Mouse (Mus musculus): Measurements from ENCODE around the gene Nat10. TPM values are rescaled to one million over a fixed set of nuclear protein-coding genes. Genes with fewer than 3 reads are reported as not detected.

The Nat10 gene
- polyA plus RNA-seq (2014; fragmentation: Illumina TruSeq; extraction: RNeasy Lipid Tissue Mini Kit (QIAGEN cat#74804); ENCODE audit: low read depth, low replicate concordance): 17.2 TPM

DNA sequence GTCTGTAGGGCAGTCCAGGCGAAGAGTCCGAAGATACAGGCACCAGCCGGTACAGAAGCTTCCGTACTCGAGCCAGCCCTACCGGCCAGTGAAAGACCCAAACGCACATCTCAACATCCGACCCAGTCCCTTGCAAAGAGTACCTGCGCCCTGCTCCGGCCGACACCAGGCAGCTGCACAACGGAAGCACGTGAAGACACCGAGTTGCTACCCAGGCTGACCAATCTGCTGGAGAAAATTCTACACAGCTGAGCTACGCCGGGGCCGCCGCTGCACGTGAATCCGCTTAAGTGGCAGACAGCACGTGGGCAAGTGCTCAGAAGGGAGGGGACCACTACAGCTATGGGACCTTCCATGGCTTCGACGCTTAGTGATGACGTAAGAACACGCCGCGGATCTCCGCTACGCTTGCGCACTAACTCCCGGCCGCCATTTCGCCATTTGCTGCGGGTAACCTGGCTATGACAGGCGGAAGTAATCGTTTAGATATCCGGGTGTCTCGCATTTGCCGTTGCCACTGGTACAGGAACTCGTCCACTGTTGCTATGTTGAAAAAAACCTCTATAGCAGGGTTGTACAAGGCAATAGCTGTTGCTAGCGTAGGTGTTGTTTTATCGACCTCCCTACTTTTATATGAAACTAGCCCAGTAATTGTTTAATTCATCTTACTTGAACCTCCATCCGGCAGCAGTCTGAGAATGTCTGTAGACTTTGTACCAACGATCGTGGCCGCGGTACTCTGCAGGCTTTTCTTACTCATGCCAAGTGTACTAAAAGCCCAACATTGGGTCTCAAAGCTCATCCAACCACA is at the start of gene Nat10:
Gene Nat10, minus strand, starts transcription at position 365 of the 811 bp plus-strand sequence.

DNA sequence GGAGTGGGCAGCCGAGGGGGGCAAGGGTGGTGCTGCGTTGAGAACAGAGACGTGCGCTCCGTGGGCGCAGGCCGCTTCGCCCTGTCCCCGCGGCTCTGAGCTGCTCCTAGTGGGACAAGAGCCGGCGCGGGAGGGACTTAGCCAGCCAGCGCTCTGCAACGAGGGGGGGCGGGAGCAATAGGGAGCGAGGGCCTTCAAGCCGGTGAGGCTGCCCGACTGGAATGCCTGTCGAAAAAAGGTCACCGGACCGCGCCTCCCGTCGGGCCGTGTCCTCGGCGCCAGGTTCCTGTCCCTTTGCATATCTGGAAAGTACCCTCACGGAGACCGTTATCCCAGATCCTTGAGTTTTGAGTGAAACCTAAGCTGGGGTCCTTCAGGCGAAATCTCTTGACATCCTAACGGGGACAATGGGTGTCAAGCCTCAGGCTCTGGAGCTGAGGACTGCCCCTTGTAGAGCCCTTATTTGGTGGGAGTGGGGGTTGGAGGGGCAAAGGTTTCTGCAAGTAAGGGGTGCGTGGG is 36.5 kb upstream of the Nat10 start, which contains the start of gene Caprin1:
Gene Caprin1, minus strand, starts transcription at position 159 of the 519 bp plus-strand sequence.

Other genes with a start within 250 kb of the Nat10 start
- gene Abtb2, start 195.0 kb downstream of the Nat10 start, polyA plus RNA-seq (2014; fragmentation: Illumina TruSeq; extraction: RNeasy Lipid Tissue Mini Kit (QIAGEN cat#74804); ENCODE audit: low read depth, low replicate concordance): 1.1 TPM
- gene Caprin1, start 36.4 kb upstream of the Nat10 start, polyA plus RNA-seq (2014; fragmentation: Illumina TruSeq; extraction: RNeasy Lipid Tissue Mini Kit (QIAGEN cat#74804); ENCODE audit: low read depth, low replicate concordance): 135 TPM
- gene Lmo2, start 196.7 kb upstream of the Nat10 start, polyA plus RNA-seq (2014; fragmentation: Illumina TruSeq; extraction: RNeasy Lipid Tissue Mini Kit (QIAGEN cat#74804); ENCODE audit: low read depth, low replicate concordance): 16.9 TPM